Mouse (Mus musculus) cerebellum, adult 2 months (tissue): ENCODE measurements around the gene Olfr963.

Experiments
- CTCF ChIP-seq: fragments of 200-500 bp; IDR thresholded peaks from 2 replicates; pipeline ENCODE4 v1.5.1; 2011; ENCODE audit warnings: low read depth, mild to moderate bottlenecking, control low read depth, low read length, moderate library complexity, borderline replicate concordance; ENCODE audit not compliant: insufficient read depth
- POLR2A ChIP-seq: fragments of 200-500 bp; IDR thresholded peaks from 2 replicates; pipeline ENCODE4 v1.6.1; 2011; ENCODE audit warnings: low read length, control low read depth, borderline replicate concordance; ENCODE audit not compliant: insufficient read depth

DNA sequence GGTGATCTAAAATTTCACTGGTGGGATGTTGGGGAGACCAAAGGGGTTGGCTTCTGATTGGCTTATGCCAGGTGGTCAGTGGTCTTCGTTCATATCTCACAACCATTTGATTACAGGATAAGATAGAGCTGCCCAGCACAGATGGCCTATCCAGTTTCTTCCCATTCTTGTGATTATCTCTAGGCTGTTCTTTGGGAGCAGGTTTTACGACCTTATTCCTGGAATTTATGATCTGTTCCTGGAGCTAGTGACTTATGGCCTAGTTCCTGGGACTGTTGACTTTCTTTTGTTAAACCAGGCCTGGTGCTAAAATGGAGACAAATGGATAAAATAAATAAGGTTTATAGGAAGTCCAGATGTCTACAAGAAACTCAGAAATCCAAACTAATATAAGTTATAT, 42.3 kb upstream of the Olfr963 start:
- TF ChIP-seq CTCF (no peak), POLR2A (no peak)
